Mouse (Mus musculus) heart, postnatal 4 days (tissue): ENCODE results near the gene Olfr686. TPM values are rescaled to one million over a fixed set of nuclear protein-coding genes. Genes with fewer than 3 reads are reported as not detected.

ENCODE experiments used
- DNase-seq: peaks from one replicate; pipeline ENCODE4 v3.0.0; 2021
- total RNA-seq, 2 experiments: library from RNA; stranded (reverse); gene quantifications; 2 replicates each; pipeline ENCODE4 v1.2.3; 2021

The Olfr686 gene
- not detected for total RNA-seq

DNA sequence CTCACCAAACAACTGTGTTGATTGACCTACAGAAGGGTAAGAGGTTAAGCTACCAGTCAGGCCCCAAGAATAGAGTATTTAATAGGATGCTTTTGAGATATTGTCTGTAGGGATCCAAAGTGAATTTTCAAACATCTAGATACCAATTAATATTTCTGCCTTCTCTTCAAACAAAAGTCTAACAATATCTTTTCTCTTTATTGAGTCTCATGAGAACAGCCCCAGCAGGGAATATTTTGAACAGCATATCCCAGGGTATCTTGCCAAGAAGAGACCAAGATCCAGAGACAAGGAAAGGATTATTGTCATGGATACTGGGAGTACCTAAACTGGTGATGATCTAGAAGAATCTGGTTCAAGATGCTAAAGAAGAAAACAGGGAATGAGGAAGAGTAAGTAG, at the start of gene Olfr686:
Gene Olfr686, minus strand, starts transcription at position 101 of the 400 bp plus-strand sequence.
- DNase-seq, result no peak

DNA sequence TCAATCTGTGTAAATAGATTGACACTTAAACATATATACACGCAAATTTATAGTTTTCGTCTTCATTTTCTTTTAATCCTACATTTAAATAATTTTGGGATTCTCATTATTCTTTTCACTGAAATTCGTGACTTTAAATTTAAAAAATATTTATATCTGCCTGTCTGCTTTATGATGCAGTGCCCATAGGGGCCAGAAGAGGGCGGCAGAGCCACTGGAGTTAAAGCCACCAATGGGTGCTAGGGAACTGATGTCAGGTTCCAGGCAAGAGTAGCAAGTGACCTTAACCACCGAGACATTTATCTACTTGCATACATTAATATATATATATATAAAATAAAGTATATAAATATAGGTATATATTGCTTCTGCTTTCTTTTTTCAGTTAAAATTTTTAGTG, 49.4 kb upstream of the Olfr686 start:
- peak; percentile 30 for DNase-seq

DNA sequence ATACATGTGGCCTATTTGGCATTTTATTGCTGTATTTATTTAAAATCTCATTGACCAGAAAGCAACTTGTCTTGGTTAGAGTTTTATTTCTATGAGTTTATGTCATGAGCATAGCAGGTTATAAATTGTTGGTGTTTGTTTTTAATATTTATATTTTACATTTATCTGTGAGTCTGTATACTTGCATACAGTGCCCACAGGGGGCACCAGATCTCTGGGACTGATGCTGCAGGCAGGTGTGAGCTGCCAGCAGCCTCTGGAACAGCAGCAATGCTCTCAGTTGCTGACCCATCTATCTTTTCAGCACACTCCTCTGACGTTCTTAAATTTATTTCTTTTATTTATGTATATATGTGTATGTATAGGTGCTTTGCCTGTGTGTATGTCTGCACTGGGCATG, 40.9 kb upstream of the Olfr686 start:
- no peak for DNase-seq

DNA sequence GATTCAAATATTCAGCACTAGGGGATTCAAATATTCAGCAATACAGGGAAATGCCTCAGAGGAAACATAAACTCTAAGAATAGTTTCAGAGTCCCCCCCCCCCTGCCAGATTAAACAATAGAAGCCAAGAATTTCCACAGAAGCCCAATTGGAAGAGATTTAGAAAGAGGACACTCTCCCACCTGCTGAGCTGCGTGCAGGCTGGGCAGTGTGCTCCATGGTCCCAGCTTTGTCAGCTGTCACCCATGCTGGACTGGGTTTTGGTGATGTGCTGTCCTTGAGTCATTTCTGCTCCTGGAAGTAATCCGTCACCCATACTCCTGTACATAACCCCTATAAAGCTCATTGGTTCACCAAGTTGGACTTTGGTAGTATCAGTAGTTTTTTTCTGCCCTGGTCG, 40.4 kb upstream of the Olfr686 start:
- DNase-seq, result no peak

DNA sequence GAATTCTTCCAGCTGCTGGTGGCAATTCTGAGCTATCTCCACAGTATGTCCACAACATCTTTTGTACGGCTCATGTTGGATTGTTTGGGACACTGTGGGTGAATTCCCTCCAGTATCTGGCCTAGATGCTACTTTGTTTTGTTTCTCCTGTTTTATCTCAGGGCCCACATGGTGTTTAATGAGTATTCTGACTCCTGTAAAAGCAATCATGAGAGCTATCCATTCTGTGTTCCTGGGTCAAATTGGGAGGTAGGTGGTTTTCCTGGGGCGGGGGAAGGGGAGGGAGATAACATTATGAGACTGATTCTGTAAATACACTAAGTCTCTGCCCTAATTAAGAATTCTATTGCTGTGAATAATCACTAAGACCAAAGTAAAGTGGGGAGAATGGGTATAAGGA, 22.1 kb upstream of the Olfr686 start:
- no peak for DNase-seq

DNA sequence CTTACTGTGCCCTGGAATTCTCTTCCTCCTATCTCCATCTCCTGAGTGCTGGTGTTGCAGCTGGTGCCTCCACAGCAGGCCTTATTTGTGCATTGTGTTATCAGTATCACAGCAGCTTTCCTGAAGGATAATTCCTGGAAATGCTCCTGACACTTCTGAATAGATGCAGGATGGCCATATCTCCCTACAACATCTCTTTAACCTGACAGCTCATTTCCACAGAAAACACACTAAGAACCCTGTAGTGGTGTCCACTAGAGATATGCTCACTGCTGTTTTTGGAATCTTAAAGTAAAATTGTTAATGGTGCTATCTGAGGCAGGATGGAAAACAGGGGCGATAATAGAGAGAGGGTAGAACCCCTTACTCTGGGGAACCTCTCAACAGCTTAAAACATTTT, 20.9 kb upstream of the Olfr686 start:
- no peak for DNase-seq

DNA sequence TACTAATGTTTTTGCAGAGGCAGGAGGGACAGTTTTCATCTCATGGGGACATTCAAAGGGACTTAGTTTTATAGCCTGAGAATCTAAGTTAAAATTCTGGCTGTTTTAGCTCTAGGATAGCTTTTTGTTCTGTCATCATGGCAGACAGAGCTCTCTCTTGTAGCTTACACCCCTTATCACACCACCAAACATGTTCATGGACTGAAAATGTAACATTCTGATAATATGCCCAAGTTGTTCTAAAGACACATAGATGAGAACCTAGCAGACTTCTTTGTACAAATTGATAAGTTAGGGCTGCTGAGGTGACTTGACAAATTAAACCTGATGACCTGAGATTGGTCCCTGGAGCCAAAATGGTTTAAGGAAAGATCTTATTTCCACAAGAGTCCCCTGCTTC, 19.4 kb upstream of the Olfr686 start:
- DNase-seq, result no peak

DNA sequence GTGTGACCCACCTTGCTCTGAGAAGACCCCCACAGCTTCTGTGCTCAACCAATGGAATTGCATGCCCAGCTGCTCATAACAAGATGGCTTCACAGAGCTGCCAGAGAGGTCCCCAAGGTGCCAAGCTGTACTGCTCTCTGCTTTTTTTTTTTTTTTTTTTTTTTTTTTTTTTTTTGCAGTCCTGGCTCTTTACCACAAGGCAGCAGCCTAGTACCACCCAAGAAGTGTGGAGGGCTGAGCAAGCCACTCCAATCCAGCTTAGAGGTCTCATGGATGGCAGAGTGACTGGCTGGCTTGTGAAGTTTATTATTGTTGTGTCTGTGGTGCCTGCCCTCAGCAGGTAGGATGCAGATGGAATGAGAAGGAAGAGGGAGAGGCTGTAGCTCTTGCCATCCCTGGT, 18.8 kb upstream of the Olfr686 start:
- no peak for DNase-seq

DNA sequence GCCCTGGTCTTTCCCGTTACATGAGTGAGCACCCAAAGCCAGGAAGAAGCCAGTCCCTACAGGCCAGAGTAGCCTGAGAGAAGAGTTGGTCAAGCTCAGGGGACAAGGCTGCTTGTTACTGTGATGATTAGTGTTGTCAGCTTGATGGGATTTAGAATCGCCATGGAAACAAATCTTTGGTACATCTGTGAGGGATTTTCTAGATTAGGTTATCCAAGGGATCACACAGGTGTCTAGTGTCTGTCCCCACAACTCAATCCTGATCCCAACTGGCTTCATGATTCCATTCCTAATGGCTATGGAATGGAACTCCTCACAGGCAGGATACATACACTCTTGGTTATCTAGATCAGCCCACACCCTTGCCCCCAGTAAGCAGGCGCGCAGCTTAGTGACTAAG, 11.0 kb upstream of the Olfr686 start:
- no peak for DNase-seq

DNA sequence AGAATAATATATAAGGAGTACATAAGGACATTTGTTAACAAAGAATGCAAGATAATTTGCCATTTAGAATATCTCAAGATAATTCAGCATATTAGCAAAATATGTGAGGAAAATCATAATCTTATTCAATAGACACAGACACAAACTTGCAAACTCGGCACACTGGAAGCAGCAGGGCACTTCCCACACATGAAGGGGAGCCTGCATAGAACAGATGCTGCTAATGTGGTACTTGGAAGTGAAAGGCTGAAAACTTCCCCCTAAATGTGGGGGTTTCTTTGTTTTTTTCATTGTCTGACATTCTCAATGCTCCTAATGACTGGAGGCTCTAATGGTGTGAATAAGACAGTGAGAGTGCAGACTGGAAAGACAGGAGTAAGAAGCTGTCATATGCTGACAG, 7.5 kb upstream of the Olfr686 start:
- no peak for DNase-seq

DNA sequence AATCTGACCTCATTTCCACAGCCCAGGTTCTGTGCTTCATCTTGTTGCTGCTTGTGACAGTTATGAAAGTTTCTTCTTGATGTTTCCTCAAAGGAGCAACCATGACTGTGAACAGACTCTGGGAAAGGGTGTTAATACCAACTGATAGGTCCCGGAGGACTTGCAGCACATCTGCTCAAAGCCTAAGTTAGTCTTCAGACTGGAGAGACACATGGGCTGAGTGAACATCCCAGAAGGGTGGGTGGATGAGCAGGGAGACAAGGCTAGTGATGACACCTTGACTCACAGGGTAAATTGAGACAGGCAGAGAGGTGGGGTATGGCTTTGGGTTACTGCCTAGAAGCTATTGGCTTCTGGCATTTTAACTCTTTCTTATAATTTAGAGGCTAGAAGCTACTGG, 21.4 kb downstream of the Olfr686 start, which contains the start of gene Olfr685:
Gene Olfr685, minus strand, starts transcription at position 101 of the 400 bp plus-strand sequence.
- DNase-seq, result no peak

DNA sequence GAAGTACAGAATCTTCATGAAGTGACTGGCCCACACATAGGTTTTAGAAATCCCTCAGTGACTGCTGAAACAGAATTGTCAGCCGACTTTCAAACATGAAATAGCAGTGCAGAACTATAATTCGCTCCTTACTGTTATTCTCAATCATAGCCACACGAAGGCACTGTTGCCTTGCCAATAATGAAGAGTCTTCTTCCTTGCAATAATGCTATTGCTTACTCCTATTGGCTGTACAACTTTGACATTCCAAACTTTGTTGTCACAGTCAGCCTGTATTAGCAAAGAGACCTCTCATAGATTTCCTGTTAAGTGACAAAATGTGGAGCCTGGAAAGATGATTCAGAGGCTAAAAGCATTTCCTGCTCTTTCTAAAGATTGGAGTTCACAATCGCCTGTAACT, 36.5 kb downstream of the Olfr686 start:
- DNase-seq, result peak; percentile 19

DNA sequence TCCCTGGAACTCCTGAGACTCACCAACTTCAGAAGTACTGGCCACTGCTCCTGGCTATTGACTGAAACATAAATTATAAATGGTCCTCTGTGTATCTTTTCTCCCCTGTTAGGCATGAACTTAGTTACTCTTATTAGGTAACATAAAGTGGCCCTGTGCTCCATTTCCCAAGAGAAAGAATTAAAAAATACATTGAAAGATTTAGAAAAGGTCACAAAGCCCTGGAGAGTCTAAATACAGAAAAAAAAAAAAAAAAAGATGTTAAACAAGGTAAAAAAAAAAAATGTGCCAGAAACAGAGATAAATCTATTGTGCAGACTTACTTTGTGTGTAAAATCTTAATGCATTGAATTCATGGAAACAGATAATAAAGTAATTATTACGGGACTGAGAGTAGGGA, 43.7 kb downstream of the Olfr686 start, which contains the start of gene Olfr684:
Gene Olfr684, minus strand, starts transcription at position 101 of the 400 bp plus-strand sequence.
- DNase-seq, result no peak

Other genes starting within 250 kb of the Olfr686 start
- gene Olfr670, start 244.9 kb downstream of the Olfr686 start, total RNA-seq, result not detected
- not detected for gene Olfr671, start 228.4 kb downstream of the Olfr686 start, total RNA-seq
- not detected for gene Olfr672, start 205.5 kb downstream of the Olfr686 start, total RNA-seq
- not detected for gene Olfr675, start 179.0 kb downstream of the Olfr686 start, total RNA-seq
- not detected for gene Olfr676, start 174.8 kb downstream of the Olfr686 start, total RNA-seq
- not detected for gene Olfr677, start 156.1 kb downstream of the Olfr686 start, total RNA-seq
- gene Olfr678, start 143.0 kb downstream of the Olfr686 start, total RNA-seq, result not detected
- gene Olfr679, start 126.3 kb downstream of the Olfr686 start, total RNA-seq, result not detected
- not detected for gene Olfr680-ps1, start 114.7 kb downstream of the Olfr686 start, total RNA-seq
- gene Olfr681, start 90.6 kb downstream of the Olfr686 start, total RNA-seq, result not detected
- not detected for gene Olfr683, start 60.5 kb downstream of the Olfr686 start, total RNA-seq
- not detected for gene Olfr684, start 43.8 kb downstream of the Olfr686 start, total RNA-seq
- not detected for gene Olfr685, start 21.5 kb downstream of the Olfr686 start, total RNA-seq
- gene Olfr688, start 80.6 kb upstream of the Olfr686 start, total RNA-seq, result not detected
- not detected for gene Olfr689, start 103.7 kb upstream of the Olfr686 start, total RNA-seq
- gene Olfr690, start 126.6 kb upstream of the Olfr686 start, total RNA-seq, result not detected
- gene Olfr691, start 134.8 kb upstream of the Olfr686 start, total RNA-seq, result under 1 TPM; 0.12 to 0.27 TPM
- gene Olfr692, start 160.7 kb upstream of the Olfr686 start, total RNA-seq, result not detected
- gene Gm5901, start 167.6 kb upstream of the Olfr686 start, total RNA-seq, result not detected
- 10 to 100 TPM; 31.1 to 33.8 TPM for gene Fam160a2, start 192.6 kb upstream of the Olfr686 start, total RNA-seq
- not detected for gene Cnga4, start 197.1 kb upstream of the Olfr686 start, total RNA-seq
- not detected for gene Cckbr, start 218.2 kb upstream of the Olfr686 start, total RNA-seq